Mouse (Mus musculus) ES-Bruce4 (cell line): ENCODE data around the gene Chmp2b. TPM values are rescaled to one million over a fixed set of nuclear protein-coding genes. Genes with fewer than 3 reads are reported as not detected.

Source experiments
- H3K27ac ChIP-seq: 2 replicates; pipeline ENCODE4 v1.5.1; 2012; ENCODE audit warnings: low read length, inconsistent platforms; ENCODE audit not compliant: insufficient read depth
- H3K27me3 ChIP-seq: 2 replicates; pipeline ENCODE4 v1.6.1; 2012; ENCODE audit warnings: mild to moderate bottlenecking, low read length, inconsistent platforms; ENCODE audit not compliant: control insufficient read depth, poor library complexity, insufficient read depth, severe bottlenecking
- H3K36me3 ChIP-seq: 2 replicates; pipeline ENCODE4 v1.6.1; 2012; ENCODE audit warnings: inconsistent platforms, mild to moderate bottlenecking, low read length, moderate library complexity; ENCODE audit not compliant: control insufficient read depth, poor library complexity, insufficient read depth, severe bottlenecking
- H3K4me1 ChIP-seq: one replicate; pipeline ENCODE4 v1.8.1; 2011; ENCODE audit warnings: low read length; ENCODE audit not compliant: control insufficient read depth, insufficient read depth
- H3K4me3 ChIP-seq: 2 replicates; pipeline ENCODE4 v1.5.1; 2011; ENCODE audit warnings: low read depth, mild to moderate bottlenecking, low read length
- H3K9ac ChIP-seq: 2 replicates; pipeline ENCODE4 v1.6.1; 2012; ENCODE audit warnings: low read depth, mild to moderate bottlenecking, inconsistent platforms; ENCODE audit not compliant: poor library complexity, severe bottlenecking
- H3K9me3 ChIP-seq: replicated peaks from 2 replicates; pipeline ENCODE4 v1.6.1; 2012; ENCODE audit warnings: mild to moderate bottlenecking, low read length, inconsistent platforms; ENCODE audit not compliant: control insufficient read depth, poor library complexity, insufficient read depth, severe bottlenecking
- CTCF ChIP-seq: IDR thresholded peaks from one replicate; pipeline ENCODE4 v1.8.1; 2011; ENCODE audit warnings: low read depth, low read length
- EP300 ChIP-seq: IDR thresholded peaks from 2 replicates; pipeline ENCODE4 v1.6.1; 2011; ENCODE audit warnings: low read depth, low read length; ENCODE audit not compliant: insufficient read depth
- POLR2A ChIP-seq: IDR thresholded peaks from one replicate; pipeline ENCODE4 v1.8.1; 2011; ENCODE audit warnings: low read length; ENCODE audit not compliant: insufficient read depth
- polyA plus RNA-seq: library from polyadenylated mRNA; stranded (reverse); fragments of >200 nt; gene quantifications from 2 replicates; pipeline ENCODE4 v1.2.4, GENCODE M21; 2011; ENCODE audit warnings: low read depth; ENCODE audit not compliant: missing spikeins, insufficient read depth, insufficient read length

Chmp2b gene
- polyA plus RNA-seq, 1 experiment, result 50.0 TPM

DNA sequence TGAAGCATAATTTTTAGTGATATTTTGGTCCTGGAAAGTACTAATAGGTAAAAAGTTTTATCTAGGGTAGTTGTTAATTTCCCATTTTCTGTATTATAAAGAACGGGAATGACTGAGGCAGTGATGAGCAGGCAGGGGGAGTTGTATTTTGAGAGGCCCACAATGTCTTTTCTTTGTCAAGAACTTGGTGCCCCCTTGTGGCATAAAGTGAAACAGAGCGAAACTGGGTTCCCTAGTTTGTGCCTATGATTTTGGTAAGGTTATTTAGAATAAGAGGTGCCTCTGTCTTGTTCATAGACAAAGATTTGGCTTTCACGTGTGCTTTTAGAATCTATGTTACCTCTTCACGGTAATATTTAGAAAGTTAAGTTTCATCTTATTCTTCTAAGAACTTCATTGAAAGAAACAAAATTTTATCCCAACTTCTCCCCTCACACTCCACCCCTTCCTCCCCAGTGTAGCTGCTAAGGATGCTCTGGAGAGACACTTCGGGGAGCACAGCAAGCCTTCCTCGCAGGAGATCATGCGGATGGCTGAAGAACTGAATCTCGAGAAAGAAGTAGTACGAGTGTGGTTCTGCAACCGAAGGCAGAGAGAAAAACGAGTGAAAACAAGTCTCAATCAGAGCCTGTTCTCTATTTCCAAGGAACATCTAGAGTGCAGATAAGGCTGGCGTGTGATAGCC, 29.1 kb downstream of the Chmp2b start:
- Histone ChIP-seq H3K4me1 (no peaks in the 10 kb centered on the region), H3K27ac (no peak overlapping the region), H3K9ac (no peak overlapping the region), H3K4me3 (no peak overlapping the region), H3K36me3 (no peaks in the 10 kb centered on the region; the same call in 1 of the 2 replicates), H3K27me3 (no peaks in the 10 kb centered on the region), H3K9me3 (no peaks in the 10 kb centered on the region)
- TF ChIP-seq POLR2A, result no peak
- no peak for TF ChIP-seq CTCF
- no peak for TF ChIP-seq EP300

DNA sequence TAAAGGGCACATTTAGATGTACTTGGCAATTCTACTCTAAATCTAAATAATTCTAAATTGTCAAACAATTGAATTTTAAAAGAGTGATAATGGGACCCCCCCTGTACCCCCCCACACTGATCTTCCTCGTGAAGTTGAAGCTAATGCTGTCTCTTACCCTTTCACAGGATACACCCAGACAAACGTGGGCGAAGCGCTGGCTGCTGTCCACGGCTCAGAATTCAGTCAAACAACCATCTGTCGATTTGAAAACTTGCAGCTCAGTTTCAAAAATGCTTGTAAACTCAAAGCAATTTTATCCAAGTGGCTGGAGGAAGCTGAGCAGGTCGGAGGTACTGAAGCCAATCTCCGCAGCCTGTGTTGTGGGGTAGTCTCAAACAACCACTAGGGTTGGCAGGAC, 30.9 kb downstream of the Chmp2b start:
- no peak overlapping the region for H3K27ac ChIP-seq
- H3K4me3 ChIP-seq, result no peak overlapping the region
- H3K9ac ChIP-seq, result no peak overlapping the region
- no peaks in the 10 kb centered on the region for H3K4me1 ChIP-seq
- no peaks in the 10 kb centered on the region for H3K9me3 ChIP-seq
- no peaks in the 10 kb centered on the region for H3K36me3 ChIP-seq
- no peak for TF ChIP-seq EP300
- no peak for TF ChIP-seq POLR2A
- no peak for TF ChIP-seq CTCF
- H3K27me3 ChIP-seq, result no peaks in the 10 kb centered on the region

- no peaks in the 10 kb centered on the region for H3K36me3 ChIP-seq
- no peak overlapping the region for H3K9ac ChIP-seq
- H3K27me3 ChIP-seq, result no peaks in the 10 kb centered on the region
- no peaks in the 10 kb centered on the region for H3K4me1 ChIP-seq
- TF ChIP-seq POLR2A (no peak), EP300 (no peak), CTCF (no peak)
- no peak overlapping the region for H3K27ac ChIP-seq
- H3K4me3 ChIP-seq, result no peak overlapping the region
- no peaks in the 10 kb centered on the region for H3K9me3 ChIP-seq
These were observed 32.9 kb downstream of the Chmp2b start for GRCm38 (mm10) chr16:65529589-65529988.

DNA sequence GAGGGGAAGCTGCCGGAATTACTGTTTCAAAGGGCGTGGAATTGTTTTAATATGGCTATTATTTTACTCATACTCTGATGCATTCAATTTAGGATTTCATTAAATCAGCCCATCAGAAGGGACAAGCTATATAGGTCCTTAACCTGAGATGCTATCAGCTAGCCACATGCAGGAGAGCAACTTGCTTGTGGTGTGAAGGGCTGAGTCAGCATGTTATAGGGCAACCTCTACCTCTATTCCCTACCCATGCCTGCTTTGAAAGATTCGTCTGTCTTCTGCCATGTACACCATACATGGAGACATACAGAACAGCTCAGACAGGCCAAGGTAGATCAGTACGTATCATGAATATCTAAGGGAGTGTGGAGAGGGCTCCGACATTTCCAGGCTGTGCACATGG, 35.8 kb downstream of the Chmp2b start:
- no peaks in the 10 kb centered on the region for H3K9me3 ChIP-seq
- H3K4me3 ChIP-seq, result no peak overlapping the region
- H3K27ac ChIP-seq, result no peak overlapping the region
- no peaks in the 10 kb centered on the region for H3K27me3 ChIP-seq
- no peak for TF ChIP-seq EP300
- no peak for TF ChIP-seq POLR2A
- TF ChIP-seq CTCF, result no peak
- no peaks in the 10 kb centered on the region for H3K36me3 ChIP-seq
- no peaks in the 10 kb centered on the region for H3K4me1 ChIP-seq
- no peak overlapping the region for H3K9ac ChIP-seq

- H3K9ac ChIP-seq, result no peak overlapping the region
- no peak overlapping the region for H3K27ac ChIP-seq
- TF ChIP-seq CTCF, result no peak
- TF ChIP-seq EP300, result no peak
- TF ChIP-seq POLR2A, result no peak
- no peaks in the 10 kb centered on the region for H3K9me3 ChIP-seq
- H3K4me3 ChIP-seq, result no peak overlapping the region
- H3K36me3 ChIP-seq, result no peaks in the 10 kb centered on the region
- no peaks in the 10 kb centered on the region for H3K4me1 ChIP-seq
- H3K27me3 ChIP-seq, result no peaks in the 10 kb centered on the region
These were observed 36.5 kb downstream of the Chmp2b start for GRCm38 (mm10) chr16:65526004-65526403.

GRCm38 (mm10) chr16:65520211-65520610, 42.3 kb downstream of the Chmp2b start, which contains the start of gene Pou1f1:
Gene Pou1f1, plus strand, starts transcription at chr16:65520511.
- TF ChIP-seq CTCF, result no peak
- TF ChIP-seq POLR2A, result no peak
- H3K36me3 ChIP-seq, result no peaks in the 10 kb centered on the region
- no peak within 1 kb of the TSS for H3K27ac ChIP-seq
- H3K4me3 ChIP-seq, result no peak within 1 kb of the TSS
- no peaks in the 10 kb centered on the region for H3K9me3 ChIP-seq
- no peaks in the 10 kb centered on the region for H3K4me1 ChIP-seq
- H3K27me3 ChIP-seq, result no peaks in the 10 kb centered on the region
- H3K9ac ChIP-seq, result no peak within 1 kb of the TSS
